Mouse (Mus musculus) megakaryocyte, embryonic 14.5 days (primary cell): Measurements from ENCODE around the gene St7.

Source experiments
- FLI1 ChIP-seq: IDR thresholded peaks from 2 replicates; pipeline ENCODE4 v1.6.1; 2012; ENCODE audit warnings: low read length, inconsistent platforms, mixed read lengths
- GATA1 ChIP-seq: IDR thresholded peaks from 3 replicates; pipeline ENCODE4 v1.6.1; 2012; ENCODE audit warnings: mixed read lengths, low read length, inconsistent platforms, borderline replicate concordance

DNA sequence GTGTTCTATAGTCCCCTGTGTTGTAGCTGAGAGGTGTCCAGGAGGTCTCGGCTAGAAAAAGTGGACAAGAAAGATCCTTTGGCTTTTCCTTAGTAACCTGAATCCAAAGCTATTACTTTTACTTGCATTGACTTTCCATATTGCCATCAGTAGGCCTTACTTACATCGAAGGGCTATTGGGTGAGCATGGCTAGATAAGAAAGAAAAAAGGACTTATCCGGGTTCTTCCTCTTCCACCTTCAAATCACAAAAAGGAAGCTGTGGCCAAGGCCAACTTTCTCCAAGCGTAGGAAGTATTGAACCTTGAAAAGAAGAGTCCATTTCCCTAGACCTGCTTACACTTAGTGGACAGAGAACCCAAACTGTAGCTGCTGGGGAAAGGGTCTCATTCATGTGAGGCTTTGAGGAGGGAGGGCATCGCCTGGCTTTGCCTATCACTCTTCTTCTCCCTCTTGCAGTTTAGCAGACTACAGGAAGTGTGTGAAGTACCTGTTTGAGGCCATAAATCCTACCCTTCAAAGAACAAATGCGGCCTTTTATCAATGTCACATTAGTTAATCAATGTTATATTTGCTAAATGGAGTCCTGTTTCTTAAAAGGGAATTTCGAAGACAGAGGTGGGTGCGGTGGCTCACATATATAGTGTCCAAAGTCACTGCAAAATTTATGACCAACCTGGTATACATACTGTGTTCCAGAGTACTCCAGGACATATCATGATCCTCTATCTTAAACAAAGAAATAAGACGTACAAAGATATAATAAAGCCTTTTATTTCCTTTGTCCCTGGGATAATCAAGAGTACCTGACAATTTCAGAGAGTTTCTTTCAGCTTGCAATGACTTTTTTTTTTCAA, 297.7 kb downstream of the St7 start:
- TF ChIP-seq GATA1 (no peak), FLI1 (no peak)
